8 mouse cellular contexts compared by ENCODE assay signal in genomic region chr9:51985493-51986099, GRCm38 (mm10). TPM values are rescaled to one million over a fixed set of nuclear protein-coding genes. Genes with fewer than 3 reads are reported as not detected.
DNase-seq lines count a peak whose midpoint lies in the region; ATAC-seq and TF ChIP-seq lines count a peak whose summit lies in the region.

No protein-coding gene starts in this region.

- H3K9ac ChIP-seq in kidney, embryonic 16.5 days (replicated peaks; ENCODE audit: low read length) = no peak overlapping the region
- no peak overlapping the region for H3K9ac ChIP-seq in embryonic facial prominence, embryonic 15.5 days

- peak; percentile 46 for DNase-seq in kidney, adult 11 months
- DNase-seq in kidney, postnatal 25 days = peak; percentile 29 to 72
- no peak for DNase-seq in urinary bladder, postnatal 10 days (ENCODE audit: low spot score)
- no peak for DNase-seq in spleen, postnatal 14 days (ENCODE audit: low spot score in 2 of 2)
- no peak for DNase-seq in urinary bladder, postnatal 4 days (ENCODE audit: low spot score in 2 of 2)

- no peaks in the 10 kb centered on the region for H3K27me3 ChIP-seq in kidney, embryonic 16.5 days (ENCODE audit: insufficient read depth, low read length)
- H3K27me3 ChIP-seq in embryonic facial prominence, embryonic 15.5 days = no peaks in the 10 kb centered on the region
- no peaks in the 10 kb centered on the region for H3K27me3 ChIP-seq in myocyte (ENCODE audit: control insufficient read depth, insufficient read depth, insufficient read length)

- no peak overlapping the region for H3K4me3 ChIP-seq in kidney, embryonic 16.5 days (ENCODE audit: low read length)
- H3K4me3 ChIP-seq in embryonic facial prominence, embryonic 15.5 days (replicated peaks) = no peak overlapping the region
- H3K4me3 ChIP-seq in myocyte = no peak overlapping the region

- no peaks in the 10 kb centered on the region for H3K36me3 ChIP-seq in kidney, embryonic 16.5 days (ENCODE audit: insufficient read depth, low read length)
- no peaks in the 10 kb centered on the region for H3K36me3 ChIP-seq in embryonic facial prominence, embryonic 15.5 days
- H3K36me3 ChIP-seq in myocyte (ENCODE audit: control insufficient read depth, insufficient read depth) = no peaks in the 10 kb centered on the region

- no peaks in the 10 kb centered on the region for H3K9me3 ChIP-seq in kidney, embryonic 16.5 days (ENCODE audit: low read length)
- H3K9me3 ChIP-seq in embryonic facial prominence, embryonic 15.5 days (replicated peaks) = no peaks in the 10 kb centered on the region

- WGBS in kidney, embryonic 16.5 days = 84% methylated on average over 11 of the region's 11 CpGs
- WGBS in embryonic facial prominence, embryonic 15.5 days = 57% methylated on average over 11 of the region's 11 CpGs

- no peaks in the 10 kb centered on the region for H3K79me2 ChIP-seq in myocyte (ENCODE audit: control insufficient read depth, insufficient read depth)

- H3K27ac ChIP-seq in kidney, embryonic 16.5 days (ENCODE audit: low read length) = no peak overlapping the region
- no peak overlapping the region for H3K27ac ChIP-seq in embryonic facial prominence, embryonic 15.5 days (replicated peaks)

- TF ChIP-seq POLR2A in myocyte (IDR thresholded peaks at IDR 0.05; ENCODE audit: insufficient read length, low read depth) = no peak

- no peak overlapping the region for H3ac ChIP-seq in myocyte (ENCODE audit: control insufficient read depth, insufficient read length)

- no peaks in the 10 kb centered on the region for H3K4me1 ChIP-seq in kidney, embryonic 16.5 days (ENCODE audit: insufficient read depth, low read length)
- H3K4me1 ChIP-seq in embryonic facial prominence, embryonic 15.5 days = peaks cover 7% of the 10 kb centered on the region; the same call in 1 of the 2 replicates

- no peak overlapping the region for H3K4me2 ChIP-seq in kidney, embryonic 16.5 days (replicated peaks; ENCODE audit: low read depth, low read length)
- H3K4me2 ChIP-seq in embryonic facial prominence, embryonic 15.5 days (replicated peaks) = no peak overlapping the region
- peak overlapping the region; percentile 53 for H3K4me2 ChIP-seq in myocyte (ENCODE audit: low read depth)

- no peak for ATAC-seq in kidney, embryonic 16.5 days (ENCODE audit: low FRiP score, low TSS enrichment)
- ATAC-seq in embryonic facial prominence, embryonic 15.5 days (ENCODE audit: insufficient number of reproducible peaks, low FRiP score, low TSS enrichment, low read depth) = peak; percentile 60; the same call in 1 of the 2 replicates

TF ChIP-seq in myocyte, 11 proteins besides CTCF, POLR2A, EP300 and RAD21:
- TF ChIP-seq MYOG (IDR thresholded peaks at IDR 0.05; ENCODE audit: control insufficient read depth in 1 of 3, insufficient read depth in 1 of 3, insufficient read length in 2 of 3, low read depth in 2 of 3) (peak in 1 of 3 experiments; percentile 48), USF1 (IDR thresholded peaks at IDR 0.05; ENCODE audit: low read depth) (no peak)

RNA-seq across cellular contexts. Expression of gene Fdx1, which starts 22.2 kb away (rescaled TPM):
- 114 and 119 TPM in 2 replicates for polyA plus RNA-seq in kidney, embryonic 16.5 days (2015; fragmentation: Nextera tagmentation; extraction: Ambion mirVana)
- 68.9 and 69.8 TPM in 2 replicates for polyA plus RNA-seq in embryonic facial prominence, embryonic 15.5 days (2015; fragmentation: Nextera tagmentation; extraction: Ambion mirVana)
- polyA plus RNA-seq in myocyte (2012; fragmentation: generic; extraction: Trizol) = 16.0 TPM

Comparison
In these comparisons a context has a peak if more than half of its experiments do, and no peak if none do; other contexts are left out.
1. DNase-seq: peak in kidney, adult 11 months (single experiment) and kidney, postnatal 25 days (2 of 2); none in urinary bladder, postnatal 10 days (single experiment), spleen, postnatal 14 days (0 of 2) and urinary bladder, postnatal 4 days (0 of 2).